Mouse (Mus musculus) ES-Bruce4 (cell line): ENCODE measurements around the gene Ccl5.

Source experiments
- CTCF ChIP-seq: IDR thresholded peaks from one replicate; pipeline ENCODE4 v1.8.1; 2011; ENCODE audit warnings: low read depth, low read length
- EP300 ChIP-seq: IDR thresholded peaks from 2 replicates; pipeline ENCODE4 v1.6.1; 2011; ENCODE audit warnings: low read depth, low read length; ENCODE audit not compliant: insufficient read depth
- POLR2A ChIP-seq: IDR thresholded peaks from one replicate; pipeline ENCODE4 v1.8.1; 2011; ENCODE audit warnings: low read length; ENCODE audit not compliant: insufficient read depth

DNA sequence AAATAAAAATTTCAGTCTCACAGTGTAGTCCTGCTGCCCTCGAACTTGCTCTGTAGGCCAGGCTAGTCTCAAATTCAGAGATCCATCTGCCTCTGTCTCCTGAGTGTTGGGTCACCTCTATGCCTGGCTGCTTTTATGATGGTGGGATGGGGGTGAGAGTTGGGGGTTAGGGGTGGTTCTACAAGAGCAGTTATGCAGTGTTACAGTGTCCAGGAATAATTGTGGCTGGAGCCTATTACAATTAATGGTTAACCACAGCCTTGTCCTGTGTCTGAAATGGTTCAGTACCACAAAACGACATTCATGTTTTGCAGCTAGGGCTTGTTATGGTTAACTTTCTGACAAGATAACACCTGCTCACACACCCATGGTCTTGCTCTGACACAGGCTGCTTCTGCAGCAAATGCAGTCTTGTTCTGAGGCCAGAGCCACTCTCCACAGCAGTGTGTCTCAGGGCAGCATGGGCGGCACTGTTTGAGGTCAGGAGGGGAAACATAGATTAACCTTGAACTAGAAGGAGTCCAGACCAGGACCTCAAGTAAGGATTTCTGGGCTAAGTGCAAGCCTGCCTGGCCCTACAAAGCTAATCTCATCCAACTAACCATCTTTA is 8.5 kb upstream of the Ccl5 start:
- TF ChIP-seq POLR2A: no peak
- no peak for TF ChIP-seq CTCF
- no peak for TF ChIP-seq EP300
